Mouse (Mus musculus) stomach, embryonic 16.5 days (tissue): ENCODE results near the gene Gm11733. TPM values are rescaled to one million over a fixed set of nuclear protein-coding genes. Genes with fewer than 3 reads are reported as not detected.
"Not testable (repeated sequence)": the region's sequence is repeated elsewhere in the genome, so short reads cannot be mapped to it uniquely, and the experiment has no call there.

Experiments used
- ATAC-seq: fragments of 200-750 bp; cut with Nextera tagmentation; 2 replicates; pipeline ENCODE4 v1.8.0; 2017; ENCODE audit warnings: moderate number of reproducible peaks, moderate TSS enrichment; ENCODE audit not compliant: insufficient read depth, low FRiP score
- H3K27ac ChIP-seq: fragments of 300-500 bp; sonication (generic); 2 replicates; pipeline ENCODE4 v1.5.1; 2014; ENCODE audit warnings: low read length
- H3K27me3 ChIP-seq: fragments of 300-500 bp; sonication (generic); 2 replicates; pipeline ENCODE4 v1.6.1; 2014; ENCODE audit warnings: low read length, control low read depth, mixed read lengths; ENCODE audit not compliant: control insufficient read depth, insufficient read depth
- H3K36me3 ChIP-seq: fragments of 300-500 bp; sonication (generic); 2 replicates; pipeline ENCODE4 v1.6.1; 2014; ENCODE audit warnings: low read length; ENCODE audit not compliant: control insufficient read depth, insufficient read depth
- H3K4me1 ChIP-seq: fragments of 300-500 bp; sonication (generic); 2 replicates; pipeline ENCODE4 v1.6.1; 2014; ENCODE audit warnings: low read length, control low read depth, mixed read lengths; ENCODE audit not compliant: control insufficient read depth, insufficient read depth
- H3K4me2 ChIP-seq: fragments of 300-500 bp; sonication (generic); 2 replicates; pipeline ENCODE4 v1.6.1; 2014; ENCODE audit warnings: low read depth, low read length, mixed read lengths
- H3K4me3 ChIP-seq: fragments of 300-500 bp; sonication (generic); replicated peaks from 2 replicates; pipeline ENCODE4 v1.5.1; 2014; ENCODE audit warnings: mild to moderate bottlenecking, low read length
- H3K9ac ChIP-seq: fragments of 300-500 bp; sonication (generic); 2 replicates; pipeline ENCODE4 v1.6.1; 2014; ENCODE audit warnings: low read length
- H3K9me3 ChIP-seq: fragments of 300-500 bp; sonication (generic); replicated peaks from 2 replicates; pipeline ENCODE4 v1.6.1; 2016; ENCODE audit warnings: low read length, control low read depth; ENCODE audit not compliant: control insufficient read depth
- WGBS: fragments of 180-500 bp; shearing (Covaris S2); extraction: QIAGEN DNeasy Blood & Tissue Kit; methylation state at CpG from one replicate; pipeline ENCODE4 v1.1.7; 2014; 5-methylcytosine and 5-hydroxymethylcytosine counted together
- polyA plus RNA-seq: library from polyadenylated mRNA; unstranded; fragments of >200 nt; fragmentation: Nextera tagmentation; extraction: Ambion mirVana; gene quantifications from 2 replicates; pipeline ENCODE4 v1.2.1, GENCODE M21; 2015

The Gm11733 gene
- polyA plus RNA-seq, 1 experiment from 2014 or later: not detected

DNA sequence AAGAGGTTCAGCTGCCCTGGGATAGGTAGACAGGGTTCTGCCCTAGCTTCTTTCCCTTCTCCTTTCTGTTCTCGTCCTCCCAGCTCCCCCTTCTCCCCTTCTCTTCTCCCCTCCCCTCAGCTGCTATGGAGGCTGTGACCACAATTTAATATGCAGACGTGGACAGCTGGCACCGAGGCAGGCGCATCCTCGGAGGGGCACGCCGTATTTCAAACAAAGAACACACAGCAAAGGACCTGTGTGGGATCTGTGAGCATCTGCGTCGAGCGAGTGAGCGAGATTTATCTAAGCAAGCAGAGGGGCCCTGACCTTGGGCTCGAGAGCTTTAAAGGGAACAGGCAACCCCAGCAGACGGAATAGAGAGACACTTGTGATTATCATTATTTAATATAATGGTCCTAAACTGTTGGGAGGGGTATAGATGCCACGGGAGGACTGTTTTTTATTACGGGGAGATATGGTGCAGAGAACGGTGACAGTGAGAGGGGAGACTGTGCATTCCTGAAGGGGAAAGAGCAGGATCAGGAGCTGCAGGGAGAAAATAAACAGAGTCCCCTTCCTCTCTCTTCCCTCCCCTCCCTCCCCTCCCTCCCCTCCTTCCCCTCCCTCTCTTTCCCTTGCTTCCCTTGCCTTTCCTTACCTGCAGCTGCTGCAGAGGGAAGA lies 21.8 kb upstream of the Gm11733 start:
- H3K9me3 ChIP-seq: no peaks in the 10 kb centered on the region
- ATAC-seq: no peak
- H3K4me3 ChIP-seq: no peak overlapping the region
- H3K4me2 ChIP-seq: no peak overlapping the region
- WGBS: 10% methylated on average over 16 of the region's 16 CpGs
- peaks cover 20% of the 10 kb centered on the region; the same call in 1 of the 2 replicates for H3K27me3 ChIP-seq
- no peak overlapping the region for H3K27ac ChIP-seq
- no peaks in the 10 kb centered on the region for H3K36me3 ChIP-seq
- no peaks in the 10 kb centered on the region; the same call in 1 of the 2 replicates for H3K4me1 ChIP-seq
- peak overlapping the region; percentile 7; the same call in 1 of the 2 replicates for H3K9ac ChIP-seq

DNA sequence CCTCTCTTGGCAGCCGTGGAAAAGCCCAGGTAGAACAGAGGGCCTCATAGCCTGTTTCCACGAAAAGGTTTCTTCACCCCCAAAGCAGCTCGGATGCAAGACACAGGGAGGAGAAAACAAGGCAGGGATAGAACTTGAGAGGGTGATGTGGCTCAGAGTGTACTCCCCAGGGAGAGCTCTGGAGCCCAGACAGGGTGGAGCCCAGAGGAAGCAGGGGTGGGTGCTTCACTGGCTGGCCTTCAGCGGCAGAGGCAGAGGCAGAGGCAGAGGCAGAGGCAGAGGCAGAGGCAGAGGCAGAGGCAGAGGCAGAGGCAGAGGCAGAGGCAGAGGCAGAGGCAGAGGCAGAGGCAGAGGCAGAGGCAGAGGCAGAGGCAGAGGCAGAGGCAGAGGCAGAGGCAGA lies 20.8 kb upstream of the Gm11733 start:
- H3K27me3 ChIP-seq: peaks cover 20% of the 10 kb centered on the region; the same call in 1 of the 2 replicates
- H3K4me2 ChIP-seq, H3K9me3 ChIP-seq, H3K36me3 ChIP-seq, H3K4me1 ChIP-seq, H3K4me3 ChIP-seq, ATAC-seq, H3K9ac ChIP-seq, H3K27ac ChIP-seq: not testable (repeated sequence)
- WGBS: 74% methylated on average over 4 of the region's 4 CpGs

DNA sequence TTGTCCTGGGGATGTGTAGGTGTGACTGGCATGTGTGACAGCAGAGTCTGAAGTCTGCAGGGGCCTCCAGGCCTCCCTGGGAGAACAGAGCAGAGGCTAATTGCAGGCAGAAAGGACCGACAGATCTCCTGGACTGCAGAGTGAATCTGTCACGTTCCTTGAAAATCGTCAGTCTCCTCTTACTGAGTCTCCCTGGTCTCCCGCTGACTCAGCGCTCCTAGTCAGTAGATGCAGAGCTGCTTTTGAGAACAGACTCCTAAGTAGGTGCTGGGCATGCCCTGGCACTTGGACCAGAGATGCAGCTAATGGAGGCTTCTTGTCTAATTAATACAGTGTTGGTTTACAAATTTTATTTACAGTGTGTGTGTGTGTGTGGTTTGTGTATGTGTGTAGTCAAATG lies 17.9 kb upstream of the Gm11733 start:
- no peak for ATAC-seq
- no peaks in the 10 kb centered on the region for H3K9me3 ChIP-seq
- H3K36me3 ChIP-seq: no peaks in the 10 kb centered on the region
- H3K4me1 ChIP-seq: no peaks in the 10 kb centered on the region; the same call in 1 of the 2 replicates
- H3K4me3 ChIP-seq: no peak overlapping the region
- no peak overlapping the region for H3K9ac ChIP-seq
- H3K27me3 ChIP-seq: peaks cover 4% of the 10 kb centered on the region; the same call in 1 of the 2 replicates
- no peak overlapping the region for H3K4me2 ChIP-seq
- H3K27ac ChIP-seq: no peak overlapping the region
- WGBS: 45% methylated on average over 5 of the region's 5 CpGs

DNA sequence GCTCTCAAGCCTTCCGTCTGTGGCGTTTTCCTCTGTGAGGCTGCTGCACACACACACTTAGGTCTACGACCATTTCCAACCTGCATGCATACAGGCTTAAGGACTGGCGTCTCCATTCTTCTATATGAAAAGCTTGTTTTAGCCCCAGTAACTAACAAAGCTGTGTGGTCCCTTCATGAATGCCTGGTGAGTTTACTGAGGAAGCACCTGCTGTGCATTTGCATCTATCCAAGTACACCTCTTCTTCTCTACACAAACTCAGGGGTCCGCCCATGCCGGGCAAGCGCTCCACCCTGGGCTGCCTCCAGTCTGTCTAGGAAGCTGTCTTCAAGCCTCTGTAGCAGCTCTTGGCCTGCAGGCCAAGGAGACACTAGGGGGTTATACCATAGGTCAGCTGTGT lies 17.3 kb upstream of the Gm11733 start:
- no peaks in the 10 kb centered on the region for H3K9me3 ChIP-seq
- no peak for ATAC-seq
- no peaks in the 10 kb centered on the region; the same call in 1 of the 2 replicates for H3K4me1 ChIP-seq
- H3K9ac ChIP-seq: no peak overlapping the region
- no peaks in the 10 kb centered on the region for H3K36me3 ChIP-seq
- H3K4me2 ChIP-seq: no peak overlapping the region
- H3K27ac ChIP-seq: no peak overlapping the region
- H3K27me3 ChIP-seq: peaks cover 4% of the 10 kb centered on the region; the same call in 1 of the 2 replicates
- WGBS: 90% methylated on average over 7 of the region's 7 CpGs
- H3K4me3 ChIP-seq: no peak overlapping the region

DNA sequence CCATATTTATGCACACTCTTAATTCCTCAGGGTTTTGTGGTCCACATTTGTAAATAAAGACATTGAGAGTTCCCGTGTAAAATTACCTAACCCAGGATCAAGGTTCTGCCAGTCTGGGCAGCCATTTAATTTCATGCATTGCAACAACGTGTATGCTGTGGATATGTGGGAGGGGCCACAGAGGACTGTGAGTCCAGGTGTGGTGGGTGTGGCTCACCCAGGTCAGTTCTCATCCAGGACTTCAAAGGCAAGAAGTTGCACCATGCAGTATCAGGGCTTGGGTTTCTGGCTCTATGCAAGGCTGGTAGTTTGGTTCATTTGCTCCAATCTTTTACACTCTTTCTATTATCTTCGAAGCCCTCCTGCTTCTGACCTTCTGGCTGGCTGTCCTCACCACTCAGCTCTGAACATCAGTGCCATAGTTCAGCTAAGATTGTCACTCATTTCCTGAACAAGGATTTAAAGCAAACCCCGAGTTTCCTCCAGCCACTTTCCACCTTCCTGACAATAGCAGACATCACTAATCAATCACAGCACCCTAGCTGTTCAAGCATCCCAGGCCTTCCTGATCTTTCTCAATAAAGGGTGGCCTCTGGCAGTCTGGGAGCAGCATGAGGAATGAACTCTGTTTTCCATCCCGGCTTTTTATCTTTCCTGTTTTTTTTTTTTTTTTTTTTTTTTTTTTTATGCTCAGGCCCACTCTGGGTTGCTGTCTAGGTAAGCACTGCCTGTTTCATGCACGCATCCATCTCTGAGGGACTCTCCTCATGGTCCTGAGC lies 15.4 kb upstream of the Gm11733 start:
- no peak for ATAC-seq
- H3K4me2 ChIP-seq: no peak overlapping the region
- no peaks in the 10 kb centered on the region; the same call in 1 of the 2 replicates for H3K4me1 ChIP-seq
- no peak overlapping the region for H3K27ac ChIP-seq
- WGBS: 33% methylated on average over 6 of the region's 6 CpGs
- H3K27me3 ChIP-seq: no peaks in the 10 kb centered on the region
- no peaks in the 10 kb centered on the region for H3K36me3 ChIP-seq
- no peaks in the 10 kb centered on the region for H3K9me3 ChIP-seq
- no peak overlapping the region for H3K9ac ChIP-seq
- no peak overlapping the region for H3K4me3 ChIP-seq

DNA sequence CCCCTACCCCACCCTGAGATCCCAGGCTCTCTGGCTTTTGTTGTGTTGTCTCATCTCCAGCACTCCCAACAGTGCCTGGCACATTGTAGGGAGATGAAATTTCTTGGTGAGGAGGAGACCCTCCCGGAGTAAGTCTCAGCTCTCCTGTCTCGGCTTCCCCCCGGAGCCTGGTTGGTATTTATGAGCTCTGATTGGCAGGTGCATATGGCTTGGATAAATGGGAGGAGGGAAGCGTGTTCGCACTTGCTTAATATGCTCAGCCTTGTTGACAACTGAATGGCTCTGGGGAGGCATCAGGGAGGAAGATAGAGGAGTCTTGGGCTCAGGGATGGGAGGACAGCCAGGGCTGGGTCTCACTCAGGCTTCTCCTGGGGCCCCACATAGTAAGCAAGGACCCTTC lies 14.4 kb upstream of the Gm11733 start:
- Histone ChIP-seq H3K36me3 (no peaks in the 10 kb centered on the region), H3K9ac (no peak overlapping the region), H3K27me3 (no peaks in the 10 kb centered on the region), H3K4me1 (no peaks in the 10 kb centered on the region; the same call in 1 of the 2 replicates), H3K4me2 (no peak overlapping the region), H3K27ac (no peak overlapping the region), H3K9me3 (no peaks in the 10 kb centered on the region), H3K4me3 (no peak overlapping the region)
- WGBS: 72% methylated on average over 5 of the region's 5 CpGs
- ATAC-seq: no peak

DNA sequence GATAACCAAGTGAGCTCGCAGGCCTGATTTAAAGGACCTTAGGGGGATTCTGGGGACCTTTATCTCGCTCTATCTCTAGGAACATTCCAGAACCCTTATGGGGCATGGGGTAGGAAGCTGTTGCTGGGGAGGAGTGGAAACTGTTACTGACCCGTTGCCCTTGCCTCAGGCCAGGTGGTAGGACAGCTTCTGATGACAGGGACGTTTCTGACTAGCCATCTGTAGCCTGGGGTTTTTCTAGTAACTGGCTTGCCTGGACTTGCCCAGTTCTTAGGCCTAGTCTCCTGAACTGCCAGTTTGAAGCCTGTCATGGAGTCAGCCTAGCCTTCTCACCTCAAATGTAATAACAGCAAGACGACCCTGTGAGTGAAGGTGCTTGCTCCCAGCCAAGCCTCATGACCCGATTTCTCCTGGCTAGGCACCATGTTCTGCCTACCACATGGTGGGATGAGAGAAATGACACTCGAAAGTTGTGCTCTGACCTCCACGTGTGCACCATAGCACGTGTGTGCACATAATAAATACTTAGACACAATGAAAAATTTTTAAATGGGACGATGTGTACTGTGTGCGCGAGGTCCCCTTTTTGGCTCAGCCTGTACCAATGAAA lies 13.5 kb upstream of the Gm11733 start:
- ATAC-seq: no peak
- Histone ChIP-seq H3K27me3 (no peaks in the 10 kb centered on the region), H3K9me3 (no peaks in the 10 kb centered on the region), H3K27ac (no peak overlapping the region), H3K36me3 (no peaks in the 10 kb centered on the region), H3K4me3 (no peak overlapping the region), H3K9ac (no peak overlapping the region), H3K4me2 (no peak overlapping the region), H3K4me1 (no peaks in the 10 kb centered on the region)
- WGBS: 86% methylated on average over 12 of the region's 12 CpGs

DNA sequence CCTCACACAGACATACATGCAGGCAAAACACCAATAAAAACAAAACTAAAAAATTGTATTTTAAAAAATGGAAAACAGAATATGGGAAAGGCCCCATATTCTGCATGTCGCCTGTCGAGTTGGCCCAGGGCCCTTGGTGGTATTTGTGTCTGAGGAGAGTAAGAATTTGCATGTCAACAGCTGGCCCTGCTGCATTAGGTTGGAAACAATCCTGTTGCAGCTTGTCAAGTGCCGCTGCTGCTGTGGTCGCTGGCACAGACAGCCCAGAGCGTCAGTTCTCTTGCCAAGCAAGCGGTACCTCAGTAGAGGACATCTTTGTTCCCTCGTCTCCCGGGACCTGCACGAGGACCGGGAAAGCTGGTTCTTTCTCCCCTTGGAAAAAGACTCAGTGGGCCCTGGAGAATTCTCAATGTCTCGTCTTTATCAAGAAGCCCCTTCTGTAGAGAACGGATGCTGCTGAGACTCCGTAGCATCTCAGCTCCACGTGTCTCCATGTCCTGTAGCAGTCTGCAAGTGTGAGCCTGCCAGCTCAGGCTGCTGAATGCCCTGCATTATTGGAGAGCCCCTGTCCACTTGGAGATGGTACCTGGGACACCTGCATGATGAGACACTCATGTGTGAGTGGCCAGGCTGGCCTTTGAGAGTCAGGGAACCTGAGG lies 12.4 kb upstream of the Gm11733 start:
- Histone ChIP-seq H3K27me3 (no peaks in the 10 kb centered on the region), H3K9ac (no peak overlapping the region), H3K9me3 (no peaks in the 10 kb centered on the region), H3K4me1 (no peaks in the 10 kb centered on the region), H3K4me2 (no peak overlapping the region), H3K4me3 (no peak overlapping the region), H3K36me3 (no peaks in the 10 kb centered on the region), H3K27ac (no peak overlapping the region)
- 70% methylated on average over 14 of the region's 14 CpGs for WGBS
- ATAC-seq: no peak
